Mouse (Mus musculus): ENCODE measurements around the gene Ccdc60.

DNA sequence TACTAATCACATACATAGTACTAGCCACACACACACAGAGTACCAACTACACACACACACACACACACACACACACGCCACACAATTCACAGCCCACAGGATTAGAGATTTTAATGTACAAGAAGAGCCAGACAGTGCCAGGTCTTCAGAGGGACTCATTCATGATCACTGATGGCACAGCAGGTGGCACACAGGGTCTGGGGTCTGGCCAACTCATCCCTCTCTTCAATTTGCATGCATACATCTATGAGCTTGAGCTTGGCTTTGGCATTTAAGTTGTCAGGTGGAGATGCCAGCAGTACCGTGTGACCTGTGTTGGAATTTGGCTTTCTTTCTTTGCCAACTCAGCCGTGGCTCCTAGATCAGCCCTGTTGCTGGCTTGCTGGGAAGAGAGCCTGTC, 97.2 kb downstream of the Ccdc60 start:
- TF ChIP-seq CTCF (conservative IDR thresholded peaks at IDR 0.05; ENCODE audit: insufficient read depth, insufficient read length, low read depth, low read length): no peak
- no peak for TF ChIP-seq POLR2A (IDR thresholded peaks at IDR 0.05; ENCODE audit: low read depth, low read length)

Measured in kidney, adult 2 months (tissue).